Mouse (Mus musculus): ENCODE data around the gene Pak1ip1.
A peak's percentile ranks its signal among the peaks of the same experiment; 100 is the strongest.
"Not testable (repeated sequence)": the region's sequence is repeated elsewhere in the genome, so short reads cannot be mapped to it uniquely, and the experiment has no call there.

Pak1ip1 gene

DNA sequence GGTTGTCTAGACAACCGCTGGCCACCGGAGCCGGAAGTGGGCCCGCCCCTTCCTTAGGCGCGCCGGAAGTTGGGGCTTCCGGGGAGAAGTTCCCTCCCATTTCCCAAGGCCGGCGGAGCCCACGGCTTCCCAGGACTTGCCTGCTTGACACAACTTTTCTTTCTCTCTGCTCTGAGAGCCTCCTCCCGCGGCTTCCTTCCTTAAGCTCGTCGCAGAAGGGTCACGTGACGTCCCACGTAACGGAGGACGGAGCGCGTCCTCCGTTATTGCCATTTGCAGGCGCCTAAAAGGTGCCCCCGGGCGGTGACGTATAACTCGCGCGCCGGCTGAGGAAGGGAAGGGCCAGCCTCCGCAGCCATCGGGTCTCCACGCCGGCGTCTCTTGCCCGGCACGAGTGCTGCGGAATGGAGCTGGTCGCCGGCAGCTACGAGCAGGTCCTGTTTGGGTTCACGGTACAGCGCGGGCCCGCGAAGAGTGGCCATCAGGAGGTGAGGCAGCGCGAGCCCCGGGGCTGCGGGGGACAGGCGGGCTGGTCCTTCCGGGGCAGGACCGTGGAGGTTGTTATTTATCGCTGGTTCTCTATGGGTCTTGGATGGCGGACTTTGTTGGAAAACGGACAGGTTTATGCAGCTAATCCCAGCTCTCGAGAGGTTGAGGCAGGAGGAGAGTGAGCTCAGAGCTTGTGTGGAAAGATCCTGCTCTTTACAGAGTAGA, at the start of gene Pak1ip1:
Gene Pak1ip1 (plus strand): TSS at position 98 of the 714 bp plus-strand sequence.
- peak; percentile 97 for DNase-seq (ENCODE audit: low read depth, low spot score)

GRCm38 (mm10) chr13:40951386-40951976, 49.3 kb upstream of the Pak1ip1 start:
- DNase-seq (ENCODE audit: low read depth, low spot score), result no peak

DNA sequence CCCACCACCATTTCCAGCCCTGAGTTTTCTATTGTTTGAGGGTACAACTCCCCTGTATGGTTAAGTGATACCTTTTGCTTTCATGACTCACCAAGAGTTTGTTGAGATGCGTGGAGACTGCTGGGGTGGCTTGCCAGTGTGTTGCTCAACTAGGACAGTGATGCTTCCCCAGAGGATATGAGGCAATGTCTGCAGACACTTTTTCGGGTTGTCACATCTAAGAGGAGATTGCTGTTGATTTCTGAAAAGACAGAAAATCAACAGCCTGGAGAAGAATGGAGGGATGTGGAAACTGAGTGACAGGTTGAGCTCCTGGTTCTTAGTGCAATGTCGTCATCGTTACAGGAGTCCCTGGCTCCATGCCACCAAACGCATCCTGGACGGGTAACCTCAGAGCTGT, 47.6 kb upstream of the Pak1ip1 start:
- DNase-seq (ENCODE audit: low read depth, low spot score), result peak; percentile 11

GRCm38 (mm10) chr13:40955773-40956172, 45.0 kb upstream of the Pak1ip1 start:
- DNase-seq (ENCODE audit: low read depth, low spot score), result no peak

GRCm38 (mm10) chr13:40967609-40968008, 33.2 kb upstream of the Pak1ip1 start:
- no peak for DNase-seq (ENCODE audit: low read depth, low spot score)

GRCm38 (mm10) chr13:40968564-40968963, 32.3 kb upstream of the Pak1ip1 start:
- DNase-seq (ENCODE audit: low read depth, low spot score), result peak; percentile 26

GRCm38 (mm10) chr13:40969761-40970390, 30.9 kb upstream of the Pak1ip1 start:
- DNase-seq (ENCODE audit: low read depth, low spot score), result no peak

DNA sequence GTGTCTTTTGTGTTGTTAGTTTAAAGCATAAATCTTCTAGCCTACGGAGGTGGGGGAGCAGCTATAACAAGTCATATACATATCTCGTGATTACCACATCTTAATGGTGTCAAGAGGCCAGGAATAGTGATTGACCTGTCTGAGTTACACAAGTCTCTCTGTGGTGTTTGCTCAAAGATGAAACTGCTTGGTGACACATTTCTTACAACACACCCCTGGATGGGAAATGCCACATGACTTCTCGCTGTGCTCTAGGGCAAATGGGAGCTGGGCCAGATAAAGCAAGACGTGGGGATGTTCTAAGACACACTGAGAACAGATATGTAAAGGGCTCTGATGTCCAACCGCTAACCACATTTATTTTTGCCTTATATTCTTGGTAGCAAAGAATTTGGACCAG, 29.6 kb upstream of the Pak1ip1 start:
- no peak for DNase-seq (ENCODE audit: low read depth, low spot score)

DNA sequence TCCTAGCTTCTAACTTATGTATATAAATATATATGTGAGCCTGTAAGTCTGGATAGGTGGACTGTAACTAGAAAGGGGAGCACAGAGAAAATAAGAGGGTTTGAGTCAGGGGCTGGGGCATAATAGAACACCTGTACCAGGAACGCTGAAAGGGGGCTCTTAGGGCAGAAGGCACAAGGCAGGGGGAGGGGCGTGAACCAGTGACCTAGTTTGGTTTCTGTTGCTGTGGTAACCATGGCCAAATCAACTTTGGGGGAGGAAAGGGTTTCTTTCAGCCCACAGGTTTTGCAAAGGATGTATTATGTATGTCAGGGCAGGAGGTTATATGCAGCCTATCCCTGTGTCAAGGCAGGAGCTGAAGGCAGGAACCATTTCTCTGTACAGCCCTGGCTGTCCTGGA, 29.0 kb upstream of the Pak1ip1 start:
- DNase-seq (ENCODE audit: low read depth, low spot score), result no peak

DNA sequence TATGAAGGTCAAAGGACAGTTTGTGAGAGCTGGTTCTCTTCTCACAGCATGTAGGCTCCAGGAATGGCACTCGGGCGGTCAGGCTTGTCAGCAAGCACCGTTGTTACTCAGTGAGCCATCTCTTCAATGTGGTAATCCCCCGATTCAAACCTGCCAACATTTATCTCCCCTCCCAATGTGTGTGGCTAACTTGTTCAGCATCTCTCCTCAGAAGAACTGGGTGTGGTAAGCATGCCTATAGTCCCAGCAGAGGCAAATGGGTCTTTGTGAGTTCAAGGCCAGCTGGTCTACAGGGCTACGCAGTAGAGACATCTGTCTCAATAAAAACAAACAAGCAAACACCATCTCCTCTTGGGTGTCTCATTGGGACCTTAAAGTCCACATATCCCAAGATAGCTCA, 27.8 kb upstream of the Pak1ip1 start:
- DNase-seq (ENCODE audit: low read depth, low spot score), result no peak

DNA sequence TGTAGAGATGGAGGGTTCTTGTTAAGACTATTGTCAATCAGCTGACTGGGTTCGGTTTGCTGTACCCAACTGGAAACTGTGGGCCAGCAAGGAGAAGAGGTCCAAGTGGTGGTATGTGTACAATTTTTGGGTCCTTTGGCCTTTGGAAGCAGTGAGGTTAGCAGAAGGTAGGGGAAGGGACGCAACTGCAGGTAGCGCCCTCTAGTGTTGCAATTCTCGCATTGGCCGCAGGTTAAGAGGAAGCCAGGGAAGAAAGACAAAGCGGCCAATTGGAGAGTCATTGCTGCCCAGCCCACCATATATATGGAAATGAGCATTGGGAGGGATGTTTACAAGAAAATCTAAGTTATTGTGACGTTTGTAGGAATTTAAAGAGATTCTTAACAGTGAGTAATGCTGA, 23.2 kb upstream of the Pak1ip1 start:
- DNase-seq (ENCODE audit: low read depth, low spot score), result peak; percentile 64

DNA sequence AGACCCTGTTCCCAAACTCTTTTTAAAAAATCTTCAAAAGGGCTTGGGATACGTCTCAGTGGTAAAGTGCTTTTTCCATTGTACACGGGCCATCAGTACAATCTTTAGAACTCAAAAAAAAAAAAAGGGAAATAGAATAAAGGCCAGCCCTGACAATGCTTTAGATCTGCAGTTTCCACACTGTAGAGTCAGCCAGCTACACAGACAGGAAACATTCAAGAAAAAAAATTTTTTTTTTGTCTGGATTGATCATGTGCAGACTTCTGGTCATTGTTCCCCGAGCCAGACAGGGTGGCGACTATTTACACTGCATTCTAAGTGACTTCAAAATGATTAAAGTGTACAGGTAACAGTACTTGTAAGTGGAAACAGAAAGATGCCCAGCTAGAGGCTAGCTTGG, 22.2 kb upstream of the Pak1ip1 start:
- no peak for DNase-seq (ENCODE audit: low read depth, low spot score)

DNA sequence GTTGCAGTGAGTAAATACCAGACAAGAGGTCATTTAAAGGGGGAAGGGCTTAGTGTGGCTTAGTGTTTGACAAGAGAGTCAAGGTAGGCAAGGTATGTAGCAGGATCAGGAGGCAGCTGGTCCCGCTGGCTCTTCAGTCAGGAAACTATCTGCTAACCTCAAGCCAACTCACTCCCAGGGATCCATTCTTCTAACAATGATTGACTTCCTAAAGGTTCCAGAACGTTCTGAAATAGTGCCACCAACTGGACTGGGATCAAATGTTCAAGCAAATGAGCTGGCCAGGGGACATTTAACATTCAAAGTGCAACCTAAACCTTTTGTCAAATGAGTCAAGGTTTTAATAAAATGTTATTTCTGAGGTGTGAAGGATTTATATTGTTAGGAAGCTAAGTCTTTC, 21.5 kb upstream of the Pak1ip1 start:
- no peak for DNase-seq (ENCODE audit: low read depth, low spot score)

DNA sequence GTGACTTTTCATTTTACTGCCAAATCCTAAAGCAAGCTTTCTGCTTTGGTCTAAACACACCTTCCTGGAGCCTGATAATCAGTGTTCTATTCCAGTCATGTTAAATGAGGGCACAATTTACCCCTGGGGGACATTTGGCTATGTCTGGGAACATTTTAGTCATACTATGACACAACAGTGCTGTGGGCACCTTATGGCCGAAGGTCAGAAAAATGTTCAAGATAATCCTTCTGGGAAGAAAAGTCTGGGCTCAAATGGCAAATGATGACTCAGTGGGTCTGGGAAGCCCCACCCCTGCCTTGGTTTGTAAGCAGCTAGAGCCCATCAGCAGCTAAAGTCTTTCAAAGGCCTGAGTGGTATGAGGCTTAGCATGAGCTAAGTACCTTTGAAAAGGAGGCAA, 18.1 kb upstream of the Pak1ip1 start:
- DNase-seq (ENCODE audit: low read depth, low spot score), result no peak

GRCm38 (mm10) chr13:40986081-40986480, 14.7 kb upstream of the Pak1ip1 start:
- DNase-seq (ENCODE audit: low read depth, low spot score), result no peak

GRCm38 (mm10) chr13:40987608-40988303, 13.1 kb upstream of the Pak1ip1 start:
- not testable (repeated sequence) for DNase-seq (ENCODE audit: low read depth, low spot score)

DNA sequence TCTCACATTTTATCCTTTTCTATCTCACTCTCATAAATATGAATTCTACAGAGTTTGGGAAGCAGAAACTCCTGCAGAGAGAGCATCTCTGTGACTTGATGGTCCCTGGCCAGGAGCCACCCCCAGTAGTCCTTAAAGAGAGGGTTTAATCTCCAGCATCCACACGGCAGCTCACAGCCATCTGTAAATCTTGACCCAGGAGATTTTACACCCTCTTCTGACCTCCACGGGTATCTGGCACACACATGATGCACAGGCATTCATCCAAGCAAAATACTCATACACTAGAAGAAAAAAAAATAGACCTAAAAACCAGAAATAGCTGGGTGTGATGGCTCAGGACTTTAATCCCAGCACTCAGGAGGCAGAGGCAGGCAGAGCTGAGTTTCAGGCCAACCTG, 12.4 kb upstream of the Pak1ip1 start:
- no peak for DNase-seq (ENCODE audit: low read depth, low spot score)

DNA sequence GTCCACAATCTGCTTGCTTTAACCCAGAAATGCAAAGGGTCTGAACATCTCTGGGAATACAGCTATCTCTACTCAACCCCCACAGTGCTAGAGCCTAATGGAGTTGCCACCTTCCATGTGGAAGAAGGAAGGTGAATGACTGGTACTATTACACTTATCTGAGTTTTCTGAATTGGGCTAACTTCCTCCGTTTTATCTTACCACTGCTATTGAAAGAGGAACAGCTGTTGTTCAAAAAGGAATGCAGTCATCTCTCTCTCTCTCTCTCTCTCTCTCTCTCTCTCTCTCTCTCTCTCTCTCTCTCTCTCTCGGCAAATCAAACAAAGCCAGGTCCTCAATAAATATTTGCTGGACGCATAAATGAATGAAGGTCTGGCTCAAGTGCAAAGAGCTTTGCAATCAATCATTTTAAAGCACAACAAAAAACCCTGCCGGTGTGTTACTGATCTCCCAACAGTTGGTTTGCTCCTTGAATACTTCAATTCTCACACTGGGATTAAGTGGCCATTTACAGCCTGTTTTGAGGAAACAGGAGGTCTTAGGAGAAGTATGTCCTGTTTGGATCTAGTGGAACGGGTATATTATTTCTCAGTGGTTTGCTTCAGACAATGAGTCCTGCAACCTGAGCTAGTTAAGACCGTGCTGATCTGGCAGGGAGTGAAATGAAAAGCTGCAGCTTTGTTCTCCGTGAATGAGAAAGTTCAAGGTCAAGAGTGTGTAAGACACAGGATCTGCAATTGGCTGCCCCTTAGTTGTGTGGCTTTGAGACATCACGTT, 6.1 kb upstream of the Pak1ip1 start:
- no peak for DNase-seq (ENCODE audit: low read depth, low spot score)

DNA sequence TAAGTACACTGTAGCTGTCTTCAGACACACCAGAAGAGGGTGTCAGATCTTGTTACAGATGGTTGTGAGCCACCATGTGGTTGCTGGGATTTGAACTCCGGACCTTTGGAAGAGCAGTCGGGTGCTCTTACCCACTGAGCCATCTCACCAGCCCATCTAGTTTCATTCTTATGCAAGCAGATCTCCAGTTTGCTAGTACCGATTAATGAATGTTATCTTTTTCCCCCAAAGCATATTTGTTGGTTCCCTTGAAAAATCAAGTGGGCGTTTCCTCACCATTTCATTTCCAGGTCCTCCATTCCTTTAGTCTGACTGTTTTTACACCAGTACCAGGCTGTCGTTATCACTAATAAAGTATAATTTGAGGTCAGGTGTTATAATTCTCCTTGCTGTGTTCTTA, 2.3 kb upstream of the Pak1ip1 start:
- not testable (repeated sequence) for DNase-seq (ENCODE audit: low read depth, low spot score)

GRCm38 (mm10) chr13:41000140-41000925, 490 bp upstream of the Pak1ip1 start:
- peak; percentile 52 for DNase-seq (ENCODE audit: low read depth, low spot score)

DNA sequence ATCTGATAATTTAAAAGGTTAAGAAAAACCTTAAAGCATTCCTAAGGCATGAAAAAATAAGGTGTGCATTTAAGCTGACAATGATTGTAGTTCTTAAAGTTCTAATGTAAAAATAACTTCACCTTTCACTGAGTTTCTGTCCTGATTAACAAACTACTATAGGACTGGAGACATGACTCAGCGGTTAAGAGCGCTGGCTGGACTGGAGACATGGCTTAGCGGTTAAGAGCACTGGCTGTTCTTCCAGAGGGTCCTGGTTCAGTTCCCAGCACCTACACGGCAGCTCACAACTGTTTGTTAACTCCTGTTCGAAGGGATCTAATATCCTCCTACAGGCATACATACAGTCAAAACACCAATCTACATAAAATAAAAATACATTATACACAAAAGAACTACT, 1.2 kb downstream of the Pak1ip1 start:
- no peak for DNase-seq (ENCODE audit: low read depth, low spot score)
